Mouse (Mus musculus): ENCODE data around the gene Guca1b. TPM values are rescaled to one million over a fixed set of nuclear protein-coding genes. Genes with fewer than 3 reads are reported as not detected.

The Guca1b gene
- polyA plus RNA-seq, 1 experiment from 2014 or later: 0.13 TPM

DNA sequence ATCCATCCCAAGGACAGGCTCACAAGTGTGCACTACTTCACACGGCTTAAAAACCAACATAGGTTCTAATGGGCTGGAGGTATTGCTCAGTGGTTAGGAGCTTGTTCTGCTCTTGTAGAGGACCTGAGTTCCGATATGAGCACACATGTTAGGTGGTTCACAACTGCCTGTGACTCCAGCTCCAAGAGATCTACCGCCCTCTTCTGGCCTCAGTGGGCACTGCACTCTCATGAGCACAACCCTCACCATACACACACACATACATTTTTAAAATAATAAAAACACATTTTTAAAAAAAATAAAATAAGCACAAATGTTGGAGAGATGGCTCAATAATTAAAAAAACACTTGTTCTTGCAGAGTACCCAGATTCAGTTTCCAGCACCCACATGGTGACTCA, 1.1 kb upstream of the Guca1b start:
- no peak overlapping the region for H3K27ac ChIP-seq (ENCODE audit: low read depth, low read length)
- no peaks in the 10 kb centered on the region for H3K4me1 ChIP-seq (replicated peaks; ENCODE audit: control insufficient read depth, insufficient read depth, low read length)
- H3K9me3 ChIP-seq (ENCODE audit: control insufficient read depth): no peaks in the 10 kb centered on the region
- H3K4me3 ChIP-seq (ENCODE audit: low read depth, low read length): no peak overlapping the region
- 89% methylated on average over 3 of the region's 3 CpGs for WGBS
- H3K9ac ChIP-seq (ENCODE audit: low read depth, low read length): no peak overlapping the region
- H3K4me2 ChIP-seq (replicated peaks; ENCODE audit: low read depth): no peak overlapping the region
- H3K36me3 ChIP-seq (ENCODE audit: control insufficient read depth, insufficient read depth): peaks cover 13% of the 10 kb centered on the region
- no peak for ATAC-seq
- TF ChIP-seq CTCF (IDR thresholded peaks at IDR 0.05; ENCODE audit: low read depth): peak; percentile 26; the same call in 1 of the 2 replicates
- H3K27me3 ChIP-seq (replicated peaks; ENCODE audit: control insufficient read depth, insufficient read depth, low read length): no peaks in the 10 kb centered on the region

DNA sequence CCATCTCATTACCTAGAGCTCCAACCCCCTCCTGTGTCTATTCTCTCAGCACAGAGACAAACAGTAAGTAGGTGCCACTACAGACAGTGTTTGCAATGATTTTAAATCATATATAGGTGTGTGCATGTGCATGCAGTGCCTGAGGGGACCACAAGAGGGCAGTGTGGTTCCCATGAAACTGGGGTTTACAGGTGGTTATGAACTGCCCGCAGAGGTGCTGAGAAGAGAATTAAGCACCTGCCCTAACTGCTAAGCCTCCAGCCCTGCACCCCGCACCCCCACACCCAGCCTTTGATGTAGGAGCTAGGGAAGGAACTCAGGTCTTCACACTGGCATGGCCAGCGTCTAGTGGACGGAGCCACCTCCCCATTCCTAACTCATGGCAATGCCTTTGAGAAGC, 1.5 kb downstream of the Guca1b start:
- ATAC-seq: no peak

GRCm38 (mm10) chr17:47394223-47394869, 9.2 kb downstream of the Guca1b start:
- no peaks in the 10 kb centered on the region; the same call in 1 of the 2 replicates for H3K27me3 ChIP-seq (replicated peaks; ENCODE audit: control insufficient read depth, insufficient read depth, low read length)
- no peaks in the 10 kb centered on the region for H3K9me3 ChIP-seq (ENCODE audit: control insufficient read depth)
- H3K4me1 ChIP-seq (replicated peaks; ENCODE audit: control insufficient read depth, insufficient read depth, low read length): peaks cover 5% of the 10 kb centered on the region
- no peak overlapping the region for H3K27ac ChIP-seq (ENCODE audit: low read depth, low read length)
- no peaks in the 10 kb centered on the region for H3K36me3 ChIP-seq (ENCODE audit: control insufficient read depth, insufficient read depth)
- 27% methylated on average over 24 of the region's 24 CpGs for WGBS
- TF ChIP-seq CTCF (IDR thresholded peaks at IDR 0.05; ENCODE audit: low read depth): no peak
- H3K4me2 ChIP-seq (replicated peaks; ENCODE audit: low read depth): peak overlapping the region; percentile 69
- ATAC-seq: no peak
- no peak overlapping the region for H3K9ac ChIP-seq (ENCODE audit: low read depth, low read length)
- H3K4me3 ChIP-seq (ENCODE audit: low read depth, low read length): peak overlapping the region; percentile 36

More for the DNA sequence above, 1.5 kb downstream of the Guca1b start:
- Histone ChIP-seq H3K9ac (ENCODE audit: low read depth, low read length) (no peak overlapping the region), H3K9me3 (ENCODE audit: control insufficient read depth) (no peaks in the 10 kb centered on the region), H3K27me3 (replicated peaks; ENCODE audit: control insufficient read depth, insufficient read depth, low read length) (no peaks in the 10 kb centered on the region), H3K4me3 (ENCODE audit: low read depth, low read length) (no peak overlapping the region), H3K27ac (ENCODE audit: low read depth, low read length) (no peak overlapping the region), H3K4me2 (replicated peaks; ENCODE audit: low read depth) (no peak overlapping the region), H3K36me3 (ENCODE audit: control insufficient read depth, insufficient read depth) (no peaks in the 10 kb centered on the region), H3K4me1 (replicated peaks; ENCODE audit: control insufficient read depth, insufficient read depth, low read length) (no peaks in the 10 kb centered on the region)
- WGBS: 57% methylated on average over 4 of the region's 4 CpGs
- TF ChIP-seq CTCF (IDR thresholded peaks at IDR 0.05; ENCODE audit: low read depth): peak; percentile 88

- no peaks in the 10 kb centered on the region; the same call in 1 of the 2 replicates for H3K27me3 ChIP-seq (replicated peaks; ENCODE audit: control insufficient read depth, insufficient read depth, low read length)
- peak; percentile 90 for ATAC-seq
- H3K9ac ChIP-seq (ENCODE audit: low read depth, low read length): no peak overlapping the region
- no peaks in the 10 kb centered on the region for H3K9me3 ChIP-seq (ENCODE audit: control insufficient read depth)
- peaks cover 5% of the 10 kb centered on the region for H3K4me1 ChIP-seq (replicated peaks; ENCODE audit: control insufficient read depth, insufficient read depth, low read length)
- peak overlapping the region; percentile 36 for H3K4me3 ChIP-seq (ENCODE audit: low read depth, low read length)
- H3K36me3 ChIP-seq (ENCODE audit: control insufficient read depth, insufficient read depth): no peaks in the 10 kb centered on the region
- TF ChIP-seq CTCF (IDR thresholded peaks at IDR 0.05; ENCODE audit: low read depth): 0 out of 2 replicates have a peak, but pooled peaks have one; percentile 3
- WGBS: 2% methylated on average over 19 of the region's 20 CpGs
- no peak overlapping the region for H3K27ac ChIP-seq (ENCODE audit: low read depth, low read length)
- H3K4me2 ChIP-seq (replicated peaks; ENCODE audit: low read depth): peak overlapping the region; percentile 69
These were observed 10.3 kb downstream of the Guca1b start for GRCm38 (mm10) chr17:47395376-47395913.

DNA sequence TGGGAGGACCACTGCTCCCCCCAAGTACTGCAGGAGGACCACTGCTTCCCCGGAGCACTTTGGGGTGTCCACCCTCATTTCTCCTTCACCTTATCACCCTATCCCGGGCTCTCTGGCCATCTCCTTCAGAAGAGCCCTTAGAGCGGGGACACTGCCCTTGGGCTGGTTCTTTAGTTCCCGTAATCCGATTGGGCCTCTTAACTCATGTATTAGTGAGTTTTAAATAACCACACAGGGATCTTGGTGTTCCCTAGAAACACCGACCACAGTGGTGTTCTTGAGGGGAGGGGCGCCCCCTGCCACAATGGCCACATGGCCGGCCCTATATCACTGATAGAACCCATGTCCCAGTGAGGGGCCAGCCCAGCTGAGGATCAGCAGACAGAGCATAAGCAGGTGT, 13.9 kb downstream of the Guca1b start:
- WGBS: 85% methylated on average over 8 of the region's 8 CpGs
- ATAC-seq: no peak
- H3K27ac ChIP-seq (ENCODE audit: low read depth, low read length): no peak overlapping the region
- no peak overlapping the region for H3K4me3 ChIP-seq (ENCODE audit: low read depth, low read length)
- H3K9me3 ChIP-seq (ENCODE audit: control insufficient read depth): no peaks in the 10 kb centered on the region
- H3K4me1 ChIP-seq (replicated peaks; ENCODE audit: control insufficient read depth, insufficient read depth, low read length): peaks cover 5% of the 10 kb centered on the region
- H3K4me2 ChIP-seq (replicated peaks; ENCODE audit: low read depth): no peak overlapping the region
- TF ChIP-seq CTCF (IDR thresholded peaks at IDR 0.05; ENCODE audit: low read depth): no peak
- no peaks in the 10 kb centered on the region; the same call in 1 of the 2 replicates for H3K27me3 ChIP-seq (replicated peaks; ENCODE audit: control insufficient read depth, insufficient read depth, low read length)
- H3K36me3 ChIP-seq (ENCODE audit: control insufficient read depth, insufficient read depth): no peaks in the 10 kb centered on the region
- no peak overlapping the region for H3K9ac ChIP-seq (ENCODE audit: low read depth, low read length)

GRCm38 (mm10) chr17:47400451-47400850, 15.3 kb downstream of the Guca1b start, which contains the start of gene Guca1a:
Gene Guca1a (minus strand): TSS chr17:47400584.
- ATAC-seq: no peak
- TF ChIP-seq CTCF (IDR thresholded peaks at IDR 0.05; ENCODE audit: low read depth): no peak
- Histone ChIP-seq H3K9me3 (ENCODE audit: control insufficient read depth) (no peaks in the 10 kb centered on the region), H3K4me3 (ENCODE audit: low read depth, low read length) (no peak within 1 kb of the TSS), H3K4me1 (replicated peaks; ENCODE audit: control insufficient read depth, insufficient read depth, low read length) (no peaks in the 10 kb centered on the region), H3K27me3 (replicated peaks; ENCODE audit: control insufficient read depth, insufficient read depth, low read length) (no peaks in the 10 kb centered on the region; the same call in 1 of the 2 replicates), H3K36me3 (ENCODE audit: control insufficient read depth, insufficient read depth) (no peaks in the 10 kb centered on the region), H3K9ac (ENCODE audit: low read depth, low read length) (no peak within 1 kb of the TSS), H3K27ac (ENCODE audit: low read depth, low read length) (no peak within 1 kb of the TSS), H3K4me2 (replicated peaks; ENCODE audit: low read depth) (no peak within 1 kb of the TSS)
- 56% methylated on average over 10 of the region's 10 CpGs for WGBS
